Mouse (Mus musculus) limb, embryonic 11.5 days (tissue): Measurements from ENCODE around the gene Popdc2. TPM values are rescaled to one million over a fixed set of nuclear protein-coding genes. Genes with fewer than 3 reads are reported as not detected.

Experiments
- ATAC-seq: fragments of 200-750 bp; cut with Nextera tagmentation; 2 replicates; pipeline ENCODE4 v1.8.0; 2017; ENCODE audit warnings: low read depth; ENCODE audit not compliant: insufficient number of reproducible peaks, low FRiP score, low TSS enrichment
- DNase-seq: peaks from one replicate; pipeline ENCODE4 v3.0.0-alpha.2; 2015; ENCODE audit warnings: low spot score
- H3K27ac ChIP-seq: fragments of 300-500 bp; sonication (generic); replicated peaks from 2 replicates; pipeline ENCODE4 v1.5.1; 2014; ENCODE audit warnings: low read depth, mild to moderate bottlenecking, low read length
- H3K27me3 ChIP-seq: fragments of 300-500 bp; sonication (generic); 2 replicates; pipeline ENCODE4 v1.6.1; 2014; ENCODE audit warnings: mild to moderate bottlenecking, low read length, mixed read lengths; ENCODE audit not compliant: control insufficient read depth, insufficient read depth
- H3K36me3 ChIP-seq: fragments of 300-500 bp; sonication (generic); 2 replicates; pipeline ENCODE4 v1.6.1; 2014; ENCODE audit warnings: mild to moderate bottlenecking, low read length, moderate library complexity, mixed read lengths; ENCODE audit not compliant: control insufficient read depth, insufficient read depth
- H3K4me1 ChIP-seq: fragments of 300-500 bp; sonication (generic); 2 replicates; pipeline ENCODE4 v1.6.1; 2014; ENCODE audit warnings: low read length, mixed read lengths; ENCODE audit not compliant: control insufficient read depth, insufficient read depth
- H3K4me2 ChIP-seq: fragments of 300-500 bp; sonication (generic); 2 replicates; pipeline ENCODE4 v1.6.1; 2014; ENCODE audit warnings: low read depth, mild to moderate bottlenecking, moderate library complexity; ENCODE audit not compliant: severe bottlenecking
- H3K4me3 ChIP-seq: fragments of 300-500 bp; sonication (generic); 2 replicates; pipeline ENCODE4 v1.5.1; 2014; ENCODE audit warnings: low read depth, low read length
- H3K9ac ChIP-seq: fragments of 300-500 bp; sonication (generic); 2 replicates; pipeline ENCODE4 v1.6.1; 2014; ENCODE audit warnings: mild to moderate bottlenecking, low read length
- H3K9me3 ChIP-seq: fragments of 300-500 bp; sonication (generic); 2 replicates; pipeline ENCODE4 v1.6.1; 2016; ENCODE audit warnings: low read length; ENCODE audit not compliant: control insufficient read depth
- WGBS: fragments of 180-500 bp; shearing (Covaris S2); extraction: QIAGEN DNeasy Blood & Tissue Kit; methylation state at CpG from one replicate; pipeline ENCODE4 v1.1.7; 2014; 5-methylcytosine and 5-hydroxymethylcytosine counted together
- polyA plus RNA-seq: library from polyadenylated mRNA; unstranded; fragments of >200 nt; fragmentation: Nextera tagmentation; extraction: Ambion mirVana; gene quantifications from 2 replicates; pipeline ENCODE4 v1.2.1, GENCODE M21; 2014

The Popdc2 gene
- polyA plus RNA-seq, 1 experiment from 2014 or later: 1.8 TPM

GRCm38 (mm10) chr16:38385184-38385634 is 23.2 kb downstream of the Popdc2 start:
- no peak overlapping the region for H3K9ac ChIP-seq
- DNase-seq: no peak
- H3K4me1 ChIP-seq: no peaks in the 10 kb centered on the region
- no peaks in the 10 kb centered on the region for H3K27me3 ChIP-seq
- no peaks in the 10 kb centered on the region for H3K9me3 ChIP-seq
- H3K36me3 ChIP-seq: no peaks in the 10 kb centered on the region
- no peak overlapping the region for H3K27ac ChIP-seq
- H3K4me2 ChIP-seq: no peak overlapping the region
- 88% methylated on average over 6 of the region's 6 CpGs for WGBS
- ATAC-seq: no peak
- no peak overlapping the region for H3K4me3 ChIP-seq

- Histone ChIP-seq H3K4me1 (no peaks in the 10 kb centered on the region), H3K9me3 (no peaks in the 10 kb centered on the region), H3K27me3 (no peaks in the 10 kb centered on the region), H3K4me3 (no peak overlapping the region), H3K4me2 (no peak overlapping the region), H3K27ac (no peak overlapping the region), H3K36me3 (no peaks in the 10 kb centered on the region), H3K9ac (no peak overlapping the region)
- no peak for DNase-seq
- ATAC-seq: no peak
- WGBS: 98% methylated on average over 4 of the region's 4 CpGs
These were observed 23.7 kb downstream of the Popdc2 start for GRCm38 (mm10) chr16:38385700-38386099.

GRCm38 (mm10) chr16:38387389-38387788 is 25.4 kb downstream of the Popdc2 start:
- H3K4me2 ChIP-seq: no peak overlapping the region
- WGBS: 83% methylated on average over 6 of the region's 6 CpGs
- no peaks in the 10 kb centered on the region for H3K4me1 ChIP-seq
- H3K9me3 ChIP-seq: no peaks in the 10 kb centered on the region
- no peak overlapping the region for H3K27ac ChIP-seq
- no peaks in the 10 kb centered on the region for H3K27me3 ChIP-seq
- ATAC-seq (no peak), DNase-seq (no peak)
- H3K4me3 ChIP-seq: no peak overlapping the region
- no peak overlapping the region for H3K9ac ChIP-seq
- H3K36me3 ChIP-seq: no peaks in the 10 kb centered on the region

- DNase-seq (no peak), ATAC-seq (no peak)
- Histone ChIP-seq H3K9ac (no peak overlapping the region), H3K4me3 (no peak overlapping the region), H3K27me3 (no peaks in the 10 kb centered on the region), H3K9me3 (no peaks in the 10 kb centered on the region), H3K4me1 (no peaks in the 10 kb centered on the region), H3K36me3 (no peaks in the 10 kb centered on the region), H3K27ac (no peak overlapping the region), H3K4me2 (no peak overlapping the region)
- 76% methylated on average over 6 of the region's 6 CpGs for WGBS
These were observed 26.7 kb downstream of the Popdc2 start for GRCm38 (mm10) chr16:38388757-38389156.

- no peak for DNase-seq
- WGBS: 84% methylated on average over 8 of the region's 8 CpGs
- Histone ChIP-seq H3K4me1 (no peaks in the 10 kb centered on the region), H3K27ac (no peak overlapping the region), H3K4me3 (no peak overlapping the region), H3K9ac (no peak overlapping the region), H3K9me3 (no peaks in the 10 kb centered on the region), H3K27me3 (no peaks in the 10 kb centered on the region), H3K4me2 (no peak overlapping the region), H3K36me3 (no peaks in the 10 kb centered on the region)
- ATAC-seq: no peak
These were observed 27.4 kb downstream of the Popdc2 start for GRCm38 (mm10) chr16:38389284-38389893.

- 86% methylated on average over 7 of the region's 7 CpGs for WGBS
- ATAC-seq (no peak), DNase-seq (no peak)
- Histone ChIP-seq H3K9ac (no peak overlapping the region), H3K27me3 (no peaks in the 10 kb centered on the region), H3K27ac (no peak overlapping the region), H3K4me3 (no peak overlapping the region), H3K9me3 (no peaks in the 10 kb centered on the region), H3K4me2 (no peak overlapping the region), H3K36me3 (no peaks in the 10 kb centered on the region), H3K4me1 (no peaks in the 10 kb centered on the region)
These were observed 28.3 kb downstream of the Popdc2 start for GRCm38 (mm10) chr16:38390322-38390721.

GRCm38 (mm10) chr16:38392126-38392894 is 30.3 kb downstream of the Popdc2 start:
- H3K36me3 ChIP-seq: no peaks in the 10 kb centered on the region
- no peak for DNase-seq

GRCm38 (mm10) chr16:38394191-38394618 is 32.2 kb downstream of the Popdc2 start:
- Histone ChIP-seq H3K9me3 (no peaks in the 10 kb centered on the region), H3K27me3 (no peaks in the 10 kb centered on the region), H3K4me1 (peaks cover 2% of the 10 kb centered on the region; the same call in 1 of the 2 replicates), H3K36me3 (no peaks in the 10 kb centered on the region), H3K9ac (no peak overlapping the region), H3K4me2 (no peak overlapping the region), H3K4me3 (no peak overlapping the region), H3K27ac (no peak overlapping the region)
- 91% methylated on average over 8 of the region's 8 CpGs for WGBS
- ATAC-seq: no peak
- DNase-seq: no peak

More at GRCm38 (mm10) chr16:38392126-38392894, 30.3 kb downstream of the Popdc2 start:
- WGBS: 84% methylated on average over 23 of the region's 23 CpGs
- no peaks in the 10 kb centered on the region for H3K9me3 ChIP-seq
- no peak for ATAC-seq
- no peaks in the 10 kb centered on the region for H3K27me3 ChIP-seq
- no peak overlapping the region for H3K9ac ChIP-seq
- no peak overlapping the region for H3K4me3 ChIP-seq
- no peak overlapping the region for H3K4me2 ChIP-seq
- no peaks in the 10 kb centered on the region; the same call in 1 of the 2 replicates for H3K4me1 ChIP-seq
- no peak overlapping the region for H3K27ac ChIP-seq
